Mouse (Mus musculus): Measurements from ENCODE around the gene Rab14.

Gene Rab14

GRCm38 (mm10) chr2:35153844-35154554 lies 46.9 kb downstream of the Rab14 start:
- no peak for DNase-seq (ENCODE audit: low spot score)

- DNase-seq (ENCODE audit: low spot score) = no peak
These were observed 47.7 kb downstream of the Rab14 start for GRCm38 (mm10) chr2:35153179-35153578.

DNA sequence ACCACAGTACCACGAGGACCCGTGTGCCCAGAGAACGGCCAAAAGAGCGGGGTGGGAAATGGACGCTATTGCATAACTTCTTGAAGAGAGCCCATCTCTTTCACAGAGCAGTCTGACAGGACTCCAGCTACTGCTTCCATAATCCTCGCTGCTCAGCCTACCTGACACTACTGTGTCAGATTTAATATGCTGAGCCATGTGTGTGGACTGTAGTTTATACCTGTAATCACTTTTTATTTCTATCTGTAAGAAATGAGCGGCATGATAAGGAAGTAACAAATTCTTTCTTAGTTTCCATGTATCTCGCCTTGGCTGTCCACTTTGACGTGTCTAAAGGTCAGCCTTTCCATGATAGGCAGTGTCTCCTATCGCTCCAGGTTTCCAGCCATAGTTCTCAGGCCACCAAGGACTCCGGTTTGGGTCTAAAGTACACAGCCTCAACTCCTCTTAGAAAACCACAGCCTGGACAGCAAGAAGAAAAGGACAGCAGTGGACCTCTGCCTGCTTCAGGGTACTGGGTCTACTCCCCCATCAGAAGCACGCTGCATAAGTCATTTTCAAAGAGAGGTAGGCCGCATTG lies 49.5 kb downstream of the Rab14 start:
- no peak for DNase-seq (ENCODE audit: low spot score)

DNA sequence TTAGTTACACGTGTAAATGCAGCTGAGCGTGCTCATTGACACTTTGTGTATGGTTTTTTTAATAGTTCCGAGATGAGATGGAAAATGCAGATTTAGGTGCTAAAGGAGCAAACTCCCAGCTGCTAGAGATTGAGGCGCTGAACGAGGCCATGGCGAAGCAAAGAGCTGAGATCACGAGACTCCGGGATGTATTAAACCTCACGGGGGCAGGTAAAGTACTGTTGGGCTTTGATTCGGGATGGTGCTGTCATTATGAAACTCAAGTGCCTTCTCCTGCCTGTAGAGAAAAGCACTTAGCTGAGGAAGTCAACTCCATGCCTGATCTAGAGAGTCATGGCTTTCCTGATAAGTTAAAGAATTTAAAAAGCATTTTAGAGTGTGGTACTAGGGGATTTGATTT lies 52.1 kb downstream of the Rab14 start:
- no peak for DNase-seq (ENCODE audit: low spot score)

DNA sequence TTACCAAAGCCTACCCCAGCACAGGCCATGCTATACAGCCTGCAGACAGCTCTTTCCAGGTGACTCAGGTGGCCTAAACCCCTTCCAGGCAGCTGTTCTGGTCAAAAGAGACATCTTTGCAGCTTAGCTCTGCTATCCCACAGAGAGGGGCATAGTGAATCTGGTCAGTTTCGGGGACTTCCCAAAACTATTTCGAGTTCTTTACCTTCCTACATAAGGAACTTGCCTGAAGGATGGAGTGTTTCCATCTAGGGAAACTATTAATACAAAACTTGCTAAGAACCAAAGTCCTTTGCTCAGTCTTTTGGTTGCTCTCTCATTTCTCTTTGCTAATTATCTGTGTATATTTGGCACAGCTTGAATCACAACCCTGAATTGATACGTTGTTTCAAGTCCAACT lies 59.2 kb downstream of the Rab14 start:
- no peak for DNase-seq (ENCODE audit: low spot score)

DNA sequence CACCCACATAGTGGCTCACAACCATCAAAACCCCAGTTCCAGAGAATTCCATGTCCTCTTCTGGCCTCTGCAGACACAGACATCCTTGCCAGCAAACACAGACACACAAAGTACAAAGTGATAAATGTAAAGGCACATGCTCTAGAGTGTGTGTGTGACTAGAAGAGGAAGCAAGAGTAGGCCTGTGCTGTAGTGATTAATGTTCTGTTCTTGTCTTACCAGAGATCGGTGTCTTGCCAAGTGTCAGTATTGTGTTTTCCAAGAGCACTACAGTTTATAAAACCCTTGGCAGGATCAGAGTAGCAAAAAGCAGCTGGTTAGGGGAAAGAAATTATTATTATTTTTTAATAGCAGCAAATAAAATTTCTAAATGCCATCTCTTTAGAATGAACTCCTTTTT lies 62.3 kb downstream of the Rab14 start:
- DNase-seq (ENCODE audit: low spot score) = no peak

- no peak for DNase-seq (ENCODE audit: low spot score)
These were observed 67.0 kb downstream of the Rab14 start for GRCm38 (mm10) chr2:35133891-35134290.

GRCm38 (mm10) chr2:35132662-35133055 lies 68.3 kb downstream of the Rab14 start:
- peak; percentile 14 for DNase-seq (ENCODE audit: low spot score)

GRCm38 (mm10) chr2:35131991-35132661 lies 68.8 kb downstream of the Rab14 start:
- DNase-seq (ENCODE audit: low spot score) = peak; percentile 98

GRCm38 (mm10) chr2:35131491-35131890 lies 69.4 kb downstream of the Rab14 start:
- no peak for DNase-seq (ENCODE audit: low spot score)

All from MN1 (cell line).